Mouse (Mus musculus) granulocyte monocyte progenitor cell, adult 5-6 weeks (primary cell): ENCODE data around the gene Capn13. TPM values are rescaled to one million over a fixed set of nuclear protein-coding genes. Genes with fewer than 3 reads are reported as not detected.

Source experiments
- ATAC-seq: replicated peaks from 2 replicates; pipeline ENCODE4 v1.8.0; 2016; ENCODE audit warnings: mild to moderate bottlenecking, moderate TSS enrichment, inconsistent platforms; ENCODE audit not compliant: poor library complexity, severe bottlenecking
- total RNA-seq, 2 experiments: library from RNA; stranded (forward) in 1 of 2; stranded (reverse) in 1 of 2; fragments of 200-712, 200-1000 nt in 1 of 2; fragments of >200 nt in 1 of 2; fragmentation: Nextera tagmentation in 1 of 2; gene quantifications; 2 replicates each; pipeline ENCODE4 v1.2.3; 2014 to 2017

The Capn13 gene
- total RNA-seq (2014; fragmentation: Nextera tagmentation) (not detected in 2 replicates), total RNA-seq (2017) (not detected in 2 replicates)

- peak; percentile 92 for ATAC-seq
Observed at GRCm38 (mm10) chr17:73400862-73401261, at the start of gene Capn13. Gene Capn13, minus strand, starts transcription at chr17:73400866.

DNA sequence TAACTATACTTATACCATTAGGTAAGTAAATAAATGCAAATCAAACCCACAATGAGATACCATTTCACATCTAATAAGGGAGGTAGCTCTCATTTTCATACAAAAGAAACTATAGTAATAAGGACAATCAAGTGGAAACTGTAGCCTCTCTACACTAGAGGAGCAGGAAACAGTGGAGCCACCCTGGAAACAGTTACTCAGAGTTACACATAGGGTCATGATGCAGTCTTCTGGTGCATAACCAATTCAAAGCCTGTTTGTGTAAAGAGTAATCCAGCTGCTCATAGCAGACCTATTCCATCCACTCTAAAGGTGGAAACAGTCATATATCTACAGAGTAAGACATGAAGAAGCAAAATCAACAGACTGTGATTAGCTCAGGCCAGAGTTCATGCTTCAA lies 48.4 kb upstream of the Capn13 start:
- no peak for ATAC-seq

DNA sequence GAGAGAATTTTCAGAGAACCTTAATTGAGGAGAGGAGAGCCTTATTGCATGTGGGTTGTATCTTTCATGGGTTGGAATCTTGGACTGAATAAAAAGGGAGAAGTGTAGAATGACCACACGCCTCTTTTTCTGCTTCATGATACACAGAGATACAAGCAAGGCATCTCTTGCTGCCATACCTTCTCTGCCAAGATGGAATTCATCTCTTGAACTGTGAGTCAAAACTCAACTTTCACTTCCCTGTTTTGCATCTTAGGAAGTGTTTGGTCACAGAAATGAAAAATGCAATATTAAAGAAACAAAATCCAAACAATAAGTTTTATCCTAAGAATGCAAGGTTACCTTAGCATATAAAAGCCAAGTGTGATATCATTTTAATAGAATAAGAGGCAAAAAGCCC lies 40.1 kb upstream of the Capn13 start:
- peak; percentile 73 for ATAC-seq

GRCm38 (mm10) chr17:73432564-73433006 lies 31.9 kb upstream of the Capn13 start:
- no peak for ATAC-seq

DNA sequence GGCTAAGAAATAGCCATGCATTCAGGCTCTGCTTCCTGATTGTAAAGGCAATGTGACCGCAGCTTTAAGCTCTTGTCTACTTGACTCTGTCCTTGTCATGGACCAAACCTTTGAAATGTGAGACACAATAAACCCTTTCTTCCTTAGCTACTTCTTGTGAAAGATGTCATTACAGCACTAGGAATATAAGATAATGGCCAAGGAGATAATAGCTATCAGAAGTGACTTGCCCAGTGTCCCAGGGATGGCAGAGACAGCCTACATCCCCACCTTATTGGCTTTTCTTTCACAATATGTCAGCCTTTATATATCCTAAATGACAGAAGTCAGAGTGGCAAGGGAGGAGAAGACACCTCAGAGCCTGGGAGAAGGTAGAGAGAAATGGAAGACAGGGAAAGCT lies 31.4 kb upstream of the Capn13 start:
- no peak for ATAC-seq

- peak; percentile 22; the same call in 1 of the 2 replicates for ATAC-seq
Observed at GRCm38 (mm10) chr17:73417382-73417781, 16.7 kb upstream of the Capn13 start.

DNA sequence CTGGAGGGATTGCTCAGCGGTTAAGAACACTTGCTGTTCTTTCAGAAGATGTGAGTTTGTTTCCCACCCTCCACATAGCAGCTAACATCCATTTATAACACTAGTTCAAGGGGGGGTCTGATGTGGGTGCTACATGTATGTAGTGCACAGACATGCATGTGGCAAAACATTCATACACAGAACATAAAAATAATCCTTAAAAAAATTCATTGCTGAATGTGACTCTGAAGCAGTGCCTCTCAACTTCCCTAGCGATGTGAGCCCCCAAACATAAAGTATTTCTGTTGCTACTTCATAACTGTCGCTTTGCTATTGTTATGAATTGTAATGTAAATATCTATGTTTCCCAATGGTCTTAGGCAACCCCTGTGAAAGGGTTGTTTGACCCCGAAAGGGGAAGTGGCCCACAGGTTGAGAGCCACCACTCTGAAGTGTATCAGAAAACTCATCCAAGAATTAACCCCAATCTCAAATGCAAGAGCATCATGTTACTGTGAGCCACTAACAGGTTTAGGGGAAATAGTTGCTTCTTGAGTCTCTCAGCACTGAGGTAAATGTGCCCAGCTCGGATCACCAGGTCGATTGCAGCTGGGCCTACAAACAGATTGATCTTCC lies 15.6 kb upstream of the Capn13 start:
- peak; percentile 93 for ATAC-seq

GRCm38 (mm10) chr17:73411817-73412216 lies 11.2 kb upstream of the Capn13 start:
- peak; percentile 41; the same call in 1 of the 2 replicates for ATAC-seq

DNA sequence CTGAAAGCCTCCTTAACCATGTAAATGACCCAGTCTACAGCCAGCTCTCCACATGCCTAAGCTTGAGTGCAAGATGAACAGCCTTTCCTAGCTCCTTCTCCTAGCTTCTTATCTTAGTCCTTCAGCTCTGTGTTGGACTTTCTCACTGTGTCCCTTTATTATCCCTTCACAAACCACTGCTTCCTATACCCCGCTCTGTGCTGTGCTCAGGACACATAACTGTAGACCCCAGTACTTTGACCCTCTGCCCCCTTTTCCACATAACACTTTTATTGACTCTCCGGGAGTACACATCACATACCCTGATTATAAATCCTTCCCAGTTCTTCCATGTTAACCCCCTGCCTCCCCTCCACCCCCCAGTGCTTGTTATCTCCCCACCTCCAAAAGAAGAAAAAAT lies 606 bp upstream of the Capn13 start:
- ATAC-seq, result no peak

GRCm38 (mm10) chr17:73399136-73399535 lies 1.5 kb downstream of the Capn13 start:
- peak; percentile 35; the same call in 1 of the 2 replicates for ATAC-seq

- ATAC-seq, result no peak
Observed at GRCm38 (mm10) chr17:73393361-73393760, 7.3 kb downstream of the Capn13 start.

- ATAC-seq, result no peak
Observed at GRCm38 (mm10) chr17:73391771-73392170, 8.9 kb downstream of the Capn13 start.

GRCm38 (mm10) chr17:73390191-73391089 lies 10.2 kb downstream of the Capn13 start:
- peak; percentile 84 for ATAC-seq

- ATAC-seq, result no peak
Observed at GRCm38 (mm10) chr17:73389336-73389735, 11.3 kb downstream of the Capn13 start.

DNA sequence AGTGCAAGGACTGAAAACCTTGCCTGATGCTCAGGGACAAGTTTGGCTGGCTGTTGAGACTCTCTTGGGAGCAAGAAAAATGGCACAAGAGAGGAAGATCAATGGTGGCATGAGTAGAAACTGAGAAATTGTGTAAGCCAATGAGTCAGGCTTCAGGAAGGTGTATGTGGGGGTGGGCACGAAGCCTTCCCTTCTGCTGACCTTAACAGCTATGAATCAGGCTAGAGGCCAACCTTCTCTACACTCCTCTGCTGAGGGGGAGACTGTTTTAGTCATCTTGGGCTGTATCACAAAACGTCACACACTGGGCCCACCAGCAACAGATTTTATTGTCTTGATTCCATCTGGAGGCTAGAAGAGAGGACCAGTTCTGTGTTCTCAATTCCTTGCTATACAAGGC lies 14.1 kb downstream of the Capn13 start:
- peak; percentile 13 for ATAC-seq

- no peak for ATAC-seq
Observed at GRCm38 (mm10) chr17:73385940-73386339, 14.7 kb downstream of the Capn13 start.

DNA sequence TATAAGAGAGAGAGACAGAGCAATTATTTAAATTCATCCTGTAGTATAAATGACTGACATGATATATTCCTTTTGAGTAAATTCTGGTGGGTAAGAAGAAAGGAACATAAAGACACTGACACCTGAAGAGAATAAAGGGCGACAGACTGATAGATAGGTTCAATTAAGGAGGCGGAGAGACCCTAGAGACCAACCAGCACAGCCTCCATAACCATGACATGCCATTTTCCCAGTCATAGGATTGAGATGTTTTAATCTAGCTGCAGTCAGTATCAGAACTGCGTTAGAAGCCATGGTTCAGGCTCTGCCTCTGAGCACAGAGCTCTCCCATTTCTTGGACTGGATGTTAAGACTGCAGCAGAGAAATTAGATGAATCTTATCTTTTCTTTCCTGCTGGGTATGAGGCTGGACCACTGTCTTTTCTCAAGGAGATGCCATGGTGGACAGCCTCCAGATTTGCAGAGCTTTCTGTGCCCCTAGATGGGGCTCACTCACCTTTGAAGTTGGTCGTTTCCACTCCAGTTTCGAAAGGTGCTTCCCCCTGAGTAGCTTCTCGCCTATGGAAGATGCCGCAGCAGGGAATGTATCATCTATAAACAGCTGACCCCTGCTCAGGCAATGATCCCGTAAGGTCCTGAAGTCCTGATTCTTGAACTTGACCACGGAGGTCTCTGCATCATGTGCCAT lies 18.2 kb downstream of the Capn13 start:
- no peak for ATAC-seq

DNA sequence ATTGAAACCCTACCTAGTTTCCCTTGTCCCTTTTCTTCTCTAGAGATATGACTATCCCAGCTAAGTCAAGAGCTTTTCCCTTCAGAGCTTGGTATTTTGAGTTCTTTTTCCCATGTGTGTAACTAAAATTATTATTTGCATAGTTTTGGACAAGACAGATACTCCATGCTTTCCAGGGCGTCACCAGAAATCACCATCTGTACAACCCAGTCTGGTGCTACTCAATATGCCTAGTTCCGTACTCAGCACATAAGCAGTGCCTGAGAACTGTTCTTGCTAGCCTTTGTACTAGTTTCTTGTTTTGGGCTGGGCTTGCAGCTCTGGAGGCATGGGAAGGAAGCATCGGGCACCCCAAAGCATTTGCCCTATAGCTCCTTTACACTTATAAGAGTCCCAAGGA lies 19.0 kb downstream of the Capn13 start:
- no peak for ATAC-seq

GRCm38 (mm10) chr17:73377778-73378484 lies 22.7 kb downstream of the Capn13 start:
- ATAC-seq, result no peak

DNA sequence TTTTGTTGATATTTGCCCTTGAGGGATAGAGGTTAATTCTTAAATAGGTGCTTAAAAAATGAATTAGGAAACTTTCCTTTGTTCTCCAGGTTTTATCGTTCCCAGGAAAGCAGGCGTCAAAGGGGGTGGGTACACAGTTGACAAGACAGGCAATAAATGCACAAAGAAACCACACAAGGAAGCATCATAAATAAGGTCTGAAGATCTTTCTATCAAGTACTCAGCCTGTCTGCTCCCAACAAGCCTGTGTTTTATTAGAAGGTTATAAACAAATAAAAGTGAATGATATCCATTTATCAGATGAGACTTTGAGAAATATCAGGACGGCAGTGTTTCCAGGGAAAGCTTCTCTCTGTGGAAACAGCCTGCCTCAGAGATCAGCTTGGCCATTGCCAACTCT lies 33.3 kb downstream of the Capn13 start:
- no peak for ATAC-seq
